Mouse (Mus musculus): ENCODE measurements around the gene Klhl40.

Klhl40 gene

DNA sequence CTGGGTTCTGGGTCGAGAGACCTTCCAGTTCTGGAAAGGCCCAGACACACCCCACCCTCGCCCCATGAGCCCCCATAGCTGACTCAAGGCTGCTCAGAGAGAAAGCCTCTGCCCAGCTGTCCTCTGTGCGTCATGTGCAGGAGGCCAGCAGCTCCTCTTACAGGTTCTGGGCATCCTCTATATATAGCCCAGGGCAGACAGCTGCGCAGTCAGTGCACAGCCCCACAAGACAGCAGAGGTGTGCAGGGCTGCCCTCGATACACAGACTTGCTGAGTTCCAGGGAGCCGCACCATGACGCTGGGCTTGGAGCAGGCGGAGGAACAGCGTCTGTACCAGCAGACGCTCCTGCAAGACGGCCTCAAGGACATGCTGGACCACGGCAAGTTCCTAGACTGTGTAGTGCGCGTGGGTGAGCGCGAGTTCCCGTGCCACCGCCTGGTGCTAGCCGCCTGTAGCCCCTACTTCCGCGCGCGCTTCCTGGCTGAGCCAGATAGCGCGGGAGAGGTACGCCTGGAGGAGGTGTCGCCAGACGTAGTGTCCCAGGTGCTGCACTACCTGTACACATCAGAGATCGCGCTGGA lies at the start of gene Klhl40:
Gene Klhl40 (plus strand): TSS at position 124 of the 582 bp plus-strand sequence.
- no peak for DNase-seq

GRCm38 (mm10) chr9:121740490-121740889 lies 36.9 kb upstream of the Klhl40 start:
- DNase-seq, result no peak

- DNase-seq, result no peak
Observed at GRCm38 (mm10) chr9:121741168-121741567, 36.2 kb upstream of the Klhl40 start.

- no peak for DNase-seq
Observed at GRCm38 (mm10) chr9:121744051-121744450, 33.4 kb upstream of the Klhl40 start.

DNA sequence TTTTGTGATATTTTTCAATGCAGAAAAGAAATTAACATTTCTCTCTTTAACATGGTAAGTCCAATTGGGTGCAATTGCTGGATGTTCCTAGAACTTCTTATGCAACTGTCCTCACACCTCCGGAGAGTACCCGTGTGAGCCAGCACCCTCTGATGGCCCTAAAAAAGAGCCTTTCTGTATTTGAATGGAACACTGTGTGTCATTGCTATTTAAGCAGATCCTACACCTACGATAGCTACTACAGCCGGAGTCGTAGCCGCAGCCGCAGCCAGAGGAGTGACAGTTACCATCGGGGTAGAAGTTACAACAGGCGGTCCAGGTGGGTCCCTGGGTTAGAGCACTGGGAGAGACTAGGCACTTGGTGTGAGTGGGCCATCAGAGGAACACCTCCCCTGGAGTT lies 24.6 kb upstream of the Klhl40 start:
- DNase-seq, result no peak

DNA sequence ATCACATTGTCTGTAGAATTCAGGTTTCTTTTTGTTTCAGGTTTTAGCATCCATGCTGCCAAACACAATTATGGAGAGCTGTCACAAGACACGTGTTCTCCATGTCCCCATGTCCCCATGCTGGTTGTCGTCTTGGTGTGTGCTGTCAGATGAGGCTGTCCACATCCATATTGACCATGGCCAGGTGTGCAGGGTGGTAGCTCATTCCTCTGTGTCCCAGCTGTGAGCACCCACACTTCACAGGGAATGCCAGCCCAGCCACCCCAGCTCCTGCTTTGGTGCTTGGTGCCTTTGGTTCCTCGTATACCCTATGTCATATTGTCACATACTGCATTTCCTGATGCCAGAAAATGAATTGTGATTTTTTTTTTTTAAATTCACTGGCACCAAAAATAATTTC lies 22.8 kb upstream of the Klhl40 start:
- DNase-seq, result no peak

DNA sequence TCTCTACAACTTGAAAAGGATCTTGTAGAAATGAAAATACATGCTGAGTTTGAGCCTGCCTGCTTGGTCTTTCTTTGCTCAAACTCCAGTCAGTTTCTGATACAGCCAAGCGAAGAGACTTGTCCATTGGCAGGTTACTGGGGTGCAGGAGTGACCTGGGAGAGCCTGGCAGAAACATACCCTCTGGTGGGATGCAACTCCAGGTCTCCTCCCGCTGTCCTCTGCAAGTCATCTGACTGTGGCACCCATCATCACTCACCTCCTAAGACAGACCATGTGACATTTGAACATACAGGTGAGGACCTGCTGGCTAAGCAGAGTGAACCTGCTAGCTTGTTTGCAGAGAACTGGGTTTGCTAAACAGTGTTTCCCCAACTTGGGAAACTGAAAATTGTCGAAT lies 20.6 kb upstream of the Klhl40 start:
- DNase-seq, result no peak

DNA sequence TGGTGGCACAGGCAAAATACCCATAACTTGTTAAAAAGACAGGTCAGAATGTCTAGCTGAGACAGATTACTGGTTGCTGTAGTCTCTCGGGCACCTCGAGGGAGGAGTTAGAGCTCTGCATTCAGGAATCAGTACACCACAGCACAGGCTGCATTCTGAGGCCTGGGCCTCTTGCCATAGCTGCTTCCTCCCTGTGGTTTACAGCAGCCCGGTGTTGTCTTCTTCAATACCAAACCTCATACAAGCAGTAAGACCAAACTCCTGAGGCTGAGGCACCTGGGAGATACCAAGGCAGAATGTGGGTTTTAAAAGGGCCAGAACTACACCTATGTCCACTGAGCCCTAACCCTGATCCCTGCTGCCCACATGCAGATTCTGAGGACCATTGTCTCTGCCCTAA lies 20.0 kb upstream of the Klhl40 start:
- DNase-seq, result no peak

DNA sequence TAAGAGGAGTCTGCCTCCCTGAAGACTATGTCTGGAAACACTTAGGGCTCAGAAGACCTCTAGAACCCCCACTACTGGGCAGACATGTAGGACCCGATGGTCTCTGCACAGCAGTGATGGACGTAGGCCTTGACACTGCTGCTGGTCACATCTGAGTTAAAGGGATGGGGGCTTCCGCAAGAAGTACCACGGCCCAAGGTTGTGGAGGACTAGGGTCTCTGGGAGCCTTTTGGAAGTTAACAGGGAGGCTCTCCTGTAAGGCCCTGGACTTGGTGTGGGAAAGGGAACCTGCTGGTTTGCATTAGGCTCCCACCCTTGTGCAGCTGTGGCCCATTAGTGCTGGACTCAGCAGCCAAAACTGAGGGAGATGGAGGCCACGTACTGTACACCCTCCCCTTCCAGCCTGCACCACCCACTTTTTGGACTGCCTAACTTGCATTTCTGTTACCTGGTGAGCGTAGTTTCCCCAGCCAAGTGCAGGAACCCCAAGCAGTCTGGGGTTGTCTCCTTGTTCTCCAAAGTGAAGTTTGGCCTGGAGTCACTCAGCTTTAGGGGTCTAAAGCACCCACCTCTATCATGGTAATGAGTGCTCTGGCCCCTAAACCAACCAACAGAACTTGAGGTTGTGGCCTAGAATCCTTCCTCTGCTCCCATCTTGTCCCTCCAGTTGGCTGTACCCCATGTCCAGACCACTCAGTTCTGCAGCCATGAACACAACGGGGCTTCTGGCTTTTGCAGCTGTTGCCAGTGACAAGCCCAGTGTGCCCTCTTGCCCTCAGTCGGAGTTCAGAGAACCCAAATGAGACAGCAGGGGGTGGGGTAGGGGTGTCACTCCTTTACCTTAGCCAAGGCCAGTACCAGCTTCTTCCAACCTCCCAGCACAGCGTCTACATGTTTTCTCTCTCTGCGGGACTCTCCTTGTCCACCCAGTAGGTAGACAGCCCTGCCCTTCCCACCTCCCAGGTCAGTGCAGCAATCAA lies 19.3 kb upstream of the Klhl40 start:
- no peak for DNase-seq

GRCm38 (mm10) chr9:121759091-121760081 lies 18.0 kb upstream of the Klhl40 start, which contains the start of gene Zfp651:
Gene Zfp651, plus strand, starts transcription at chr9:121759330.
- DNase-seq, result peak; percentile 77

GRCm38 (mm10) chr9:121760271-121761090 lies 16.9 kb upstream of the Klhl40 start:
- peak; percentile 92 for DNase-seq

GRCm38 (mm10) chr9:121761091-121761665 lies 16.2 kb upstream of the Klhl40 start:
- DNase-seq, result no peak

- DNase-seq, result no peak
Observed at GRCm38 (mm10) chr9:121761787-121762186, 15.6 kb upstream of the Klhl40 start.

- no peak for DNase-seq
Observed at GRCm38 (mm10) chr9:121762248-121762647, 15.2 kb upstream of the Klhl40 start.

- no peak for DNase-seq
Observed at GRCm38 (mm10) chr9:121762761-121763160, 14.6 kb upstream of the Klhl40 start.

- peak; percentile 37 for DNase-seq
Observed at GRCm38 (mm10) chr9:121763716-121764115, 13.7 kb upstream of the Klhl40 start.

GRCm38 (mm10) chr9:121765166-121765855 lies 12.1 kb upstream of the Klhl40 start:
- DNase-seq, result peak; percentile 39

- no peak for DNase-seq
Observed at GRCm38 (mm10) chr9:121772412-121772811, 5.0 kb upstream of the Klhl40 start.

DNA sequence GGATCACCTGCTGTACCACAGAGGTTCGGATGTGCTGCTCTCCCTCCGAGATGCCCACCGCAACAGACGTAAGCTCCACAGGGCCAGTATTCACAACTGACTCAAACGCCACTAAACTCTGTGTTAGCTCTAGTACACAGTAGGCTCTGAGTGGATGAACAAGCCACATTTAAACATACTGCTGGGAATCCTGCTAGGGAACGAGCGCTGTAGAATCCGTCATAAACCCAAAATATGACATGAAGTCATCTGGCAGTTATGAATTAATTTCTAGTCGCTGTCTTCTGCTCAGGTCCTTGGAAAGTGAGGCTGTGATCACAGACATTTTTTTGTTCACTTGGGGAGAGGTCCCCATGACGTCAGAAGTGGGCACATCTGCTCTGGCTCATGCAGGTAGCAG lies 1.5 kb upstream of the Klhl40 start:
- no peak for DNase-seq

DNA sequence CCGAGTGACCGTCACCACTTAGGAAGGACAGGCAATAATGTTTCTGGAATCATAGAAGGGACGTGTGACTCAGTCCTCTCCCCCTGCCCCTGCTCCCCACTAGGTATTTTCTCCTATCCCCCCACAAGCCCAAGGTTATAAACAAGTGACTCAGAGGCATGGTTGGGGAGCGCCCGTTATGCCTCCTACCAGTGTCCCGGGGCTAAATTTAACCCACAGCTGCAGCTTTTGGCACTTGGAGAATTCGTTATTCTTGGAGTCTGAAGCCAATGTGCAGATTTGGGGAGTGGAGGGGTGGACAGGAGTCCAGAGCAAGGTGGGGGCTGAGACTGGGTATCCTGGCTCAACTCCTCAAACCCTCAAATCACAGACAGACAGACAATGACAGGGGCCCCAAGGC lies 896 bp upstream of the Klhl40 start:
- DNase-seq, result no peak

GRCm38 (mm10) chr9:121778066-121778624 lies 738 bp downstream of the Klhl40 start:
- DNase-seq, result peak; percentile 65

Measured in lung, postnatal 10 days (tissue).